Comparison of ENCODE assay signal across 24 mouse cellular contexts in the genomic region with DNA sequence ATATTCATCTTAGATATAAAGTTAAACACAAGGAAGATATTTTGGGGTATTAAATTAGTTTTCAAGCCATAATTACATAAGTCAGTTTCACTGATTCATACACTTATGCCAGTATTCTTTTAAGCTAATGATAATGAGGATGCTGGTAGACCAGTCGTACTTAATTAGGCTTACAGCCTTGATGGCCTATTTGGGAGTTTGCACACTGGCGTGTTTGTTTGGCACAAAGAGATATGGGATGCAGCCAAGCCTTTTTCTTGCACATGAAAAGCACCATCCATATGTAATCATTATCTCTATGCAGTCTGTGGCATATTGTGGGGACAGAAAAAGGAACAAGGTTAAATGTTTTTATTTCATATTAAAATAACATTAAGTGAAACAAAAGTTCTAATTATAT.
DNase-seq lines count a peak whose midpoint lies in the region; ATAC-seq lines count a peak whose summit lies in the region.
"Had no signal": no experiment of that assay in that cellular context is flagged by ENCODE, and none has a peak within 500 bp of the region (broad histone marks: within the 10 kb centered on the region; RNA-seq: fewer than 3 reads in every experiment).

No protein-coding gene starts in this region.

- no peak overlapping the region for H3K4me3 ChIP-seq in hindbrain, embryonic 16.5 days (ENCODE audit: low read length)
- no peak overlapping the region for H3K4me3 ChIP-seq in hindbrain, embryonic 11.5 days (ENCODE audit: low read depth, low read length)
- H3K4me3 ChIP-seq: erythroblast, embryonic 14.5 days; hindbrain, embryonic 12.5 days; limb, embryonic 12.5 days; liver, embryonic 15.5 days; midbrain, embryonic 10.5 days; stomach, embryonic 15.5 days had no signal

- 0 out of 2 replicates have a peak, but pooled peaks have one; percentile 52 for ATAC-seq in hindbrain, embryonic 16.5 days
- no peak for ATAC-seq in hindbrain, embryonic 11.5 days (ENCODE audit: low FRiP score)

- H3K4me2 ChIP-seq in hindbrain, embryonic 16.5 days (ENCODE audit: low read length) = no peak overlapping the region
- H3K4me2 ChIP-seq in hindbrain, embryonic 11.5 days (replicated peaks; ENCODE audit: low read depth, low read length) = no peak overlapping the region
- H3K4me2 ChIP-seq: hindbrain, embryonic 12.5 days; limb, embryonic 12.5 days; liver, embryonic 15.5 days; lung, embryonic 14.5 days; stomach, embryonic 15.5 days had no signal

- H3K4me1 ChIP-seq in hindbrain, embryonic 16.5 days (ENCODE audit: control insufficient read depth, insufficient read depth, low read depth, low read length) = no peaks in the 10 kb centered on the region
- H3K4me1 ChIP-seq in hindbrain, embryonic 11.5 days (replicated peaks; ENCODE audit: control insufficient read depth, insufficient read depth, low read length) = no peaks in the 10 kb centered on the region
- H3K4me1 ChIP-seq: hindbrain, embryonic 12.5 days; limb, embryonic 12.5 days; liver, embryonic 15.5 days; midbrain, embryonic 10.5 days; stomach, embryonic 15.5 days had no signal

- no peaks in the 10 kb centered on the region for H3K27me3 ChIP-seq in hindbrain, embryonic 16.5 days (replicated peaks; ENCODE audit: control insufficient read depth, insufficient read depth, low read length)
- no peaks in the 10 kb centered on the region for H3K27me3 ChIP-seq in hindbrain, embryonic 11.5 days (ENCODE audit: control insufficient read depth, insufficient read depth, low read length)
- H3K27me3 ChIP-seq: hindbrain, embryonic 12.5 days; limb, embryonic 12.5 days; liver, embryonic 15.5 days; stomach, embryonic 15.5 days had no signal

- peak; percentile 86 to 87 for DNase-seq in cerebellum, postnatal 10 days
- DNase-seq in cerebellum, postnatal 36 days = no peak
- DNase-seq in hindbrain, embryonic 11.5 days (ENCODE audit: low spot score) = no peak
- DNase-seq in brain, adult 2 months (ENCODE audit: low read depth, low spot score) = peak; percentile 3
- peak; percentile 29 for DNase-seq in retina, embryonic 14.5 days (ENCODE audit: low spot score)
- no peak for DNase-seq in adrenal gland, postnatal 36 days
- DNase-seq: adrenal gland, adult 8-10 months; gastrocnemius, postnatal 14 days; heart, postnatal 14 days; kidney, adult 11 months; kidney, postnatal 14 days; layer of hippocampus, adult 9-11 months; lung, embryonic 14.5 days; lung, postnatal 14 days; right cerebral cortex, postnatal 25 days; thymus, postnatal 14 days had no signal

- H3K27ac ChIP-seq in hindbrain, embryonic 16.5 days (ENCODE audit: low read depth, low read length) = no peak overlapping the region
- H3K27ac ChIP-seq in hindbrain, embryonic 11.5 days (ENCODE audit: low read depth, low read length) = no peak overlapping the region
- H3K27ac ChIP-seq: hindbrain, embryonic 12.5 days; limb, embryonic 12.5 days; liver, embryonic 15.5 days; midbrain, embryonic 10.5 days; stomach, embryonic 15.5 days had no signal

- 48% methylated on average over 2 of the region's 2 CpGs for WGBS in hindbrain, embryonic 16.5 days
- 80% methylated on average over 2 of the region's 2 CpGs for WGBS in hindbrain, embryonic 11.5 days

- H3K9me3 ChIP-seq in hindbrain, embryonic 16.5 days (ENCODE audit: control insufficient read depth, low read length) = no peaks in the 10 kb centered on the region
- no peaks in the 10 kb centered on the region for H3K9me3 ChIP-seq in hindbrain, embryonic 11.5 days (ENCODE audit: control insufficient read depth, low read length)
- H3K9me3 ChIP-seq: G1E; hindbrain, embryonic 12.5 days; limb, embryonic 12.5 days; liver, embryonic 15.5 days; midbrain, embryonic 10.5 days; stomach, embryonic 15.5 days had no signal

- no peak overlapping the region for H3K9ac ChIP-seq in hindbrain, embryonic 16.5 days (ENCODE audit: low read depth, low read length)
- no peak overlapping the region for H3K9ac ChIP-seq in hindbrain, embryonic 11.5 days (ENCODE audit: low read depth, low read length)
- H3K9ac ChIP-seq: hindbrain, embryonic 12.5 days; limb, embryonic 12.5 days; liver, embryonic 15.5 days; lung, embryonic 14.5 days; stomach, embryonic 15.5 days had no signal

- no peaks in the 10 kb centered on the region for H3K36me3 ChIP-seq in hindbrain, embryonic 16.5 days (ENCODE audit: control insufficient read depth, insufficient read depth, low read length)
- no peaks in the 10 kb centered on the region for H3K36me3 ChIP-seq in hindbrain, embryonic 11.5 days (ENCODE audit: control insufficient read depth, insufficient read depth, low read length)
- H3K36me3 ChIP-seq: G1E; hindbrain, embryonic 12.5 days; limb, embryonic 12.5 days; liver, embryonic 15.5 days; midbrain, embryonic 10.5 days; stomach, embryonic 15.5 days had no signal

Comparison
In these comparisons a context has a peak if more than half of its experiments do, and no peak if none do; other contexts are left out.
1. DNase-seq: peak in cerebellum, postnatal 10 days (2 of 2), brain, adult 2 months (single experiment) and retina, embryonic 14.5 days (single experiment); none in cerebellum, postnatal 36 days (0 of 2), hindbrain, embryonic 11.5 days (single experiment) and adrenal gland, postnatal 36 days (0 of 2).